Mouse (Mus musculus): ENCODE data around the gene Zfp112. TPM values are rescaled to one million over a fixed set of nuclear protein-coding genes. Genes with fewer than 3 reads are reported as not detected.

Zfp112 gene
- polyA plus RNA-seq, 1 experiment: 2.8 TPM

DNA sequence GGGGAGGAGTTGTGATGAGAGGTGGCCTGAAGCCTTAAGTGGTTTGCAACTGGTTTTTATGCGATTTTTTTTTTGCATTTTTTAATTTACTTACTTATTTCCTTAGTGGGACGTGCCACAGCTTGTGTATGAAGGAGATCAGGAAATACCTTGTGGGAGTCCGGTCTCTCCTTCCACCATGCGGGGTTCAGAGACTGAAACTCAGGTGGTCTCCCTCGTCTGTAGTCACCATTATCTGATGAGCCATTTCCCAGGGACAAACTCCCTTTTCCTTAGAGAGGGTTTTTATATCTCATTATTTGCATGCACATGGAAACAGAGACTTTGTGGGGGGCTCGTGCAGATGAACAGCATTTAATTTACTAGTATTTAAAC, 63.2 kb downstream of the Zfp112 start:
- peak overlapping the region; percentile 53 for H3K4me3 ChIP-seq (ENCODE audit: insufficient read depth, low read length)
- TF ChIP-seq POLR2A (IDR thresholded peaks at IDR 0.05; ENCODE audit: low read depth, low read length): no peak
- TF ChIP-seq CTCF (IDR thresholded peaks at IDR 0.05; ENCODE audit: borderline replicate concordance, insufficient read depth, low read length): no peak
- H3K27ac ChIP-seq (ENCODE audit: insufficient read depth, low read length): no peak overlapping the region
- H3K4me1 ChIP-seq (ENCODE audit: control insufficient read depth, insufficient read depth, low read length): no peaks in the 10 kb centered on the region

Other genes with a start within 250 kb of the Zfp112 start
- not detected in 2 replicates for gene Vmn1r177, start 245.9 kb upstream of the Zfp112 start, polyA plus RNA-seq (2011; ENCODE audit: insufficient read length, low read depth, missing spikeins)
- not detected in 2 replicates for gene Vmn1r178, start 220.3 kb upstream of the Zfp112 start, polyA plus RNA-seq (2011; ENCODE audit: insufficient read length, low read depth, missing spikeins)
- not detected in 2 replicates for gene Vmn1r179, start 185.3 kb upstream of the Zfp112 start, polyA plus RNA-seq (2011; ENCODE audit: insufficient read length, low read depth, missing spikeins)
- gene Vmn1r180, start 161.7 kb upstream of the Zfp112 start, polyA plus RNA-seq (2011; ENCODE audit: insufficient read length, low read depth, missing spikeins): not detected in 2 replicates
- not detected in 2 replicates for gene Vmn1r181, start 137.7 kb upstream of the Zfp112 start, polyA plus RNA-seq (2011; ENCODE audit: insufficient read length, low read depth, missing spikeins)
- not detected in 2 replicates for gene V1rd19, start 110.6 kb upstream of the Zfp112 start, polyA plus RNA-seq (2011; ENCODE audit: insufficient read length, low read depth, missing spikeins)
- gene Vmn1r183, start 59.1 kb upstream of the Zfp112 start, polyA plus RNA-seq (2011; ENCODE audit: insufficient read length, low read depth, missing spikeins): not detected in 2 replicates
- gene Zfp180, start 30.4 kb upstream of the Zfp112 start, polyA plus RNA-seq (2011; ENCODE audit: insufficient read length, low read depth, missing spikeins): 14.5 and 16.5 TPM in 2 replicates
- 5.8 and 6.0 TPM in 2 replicates for gene Zfp235, start 21.9 kb downstream of the Zfp112 start, polyA plus RNA-seq (2011; ENCODE audit: insufficient read length, low read depth, missing spikeins)
- 1.0 and 2.5 TPM in 2 replicates for gene Zfp114, start 62.7 kb downstream of the Zfp112 start, polyA plus RNA-seq (2011; ENCODE audit: insufficient read length, low read depth, missing spikeins)
- 12.4 and 14.0 TPM in 2 replicates for gene Zfp111, start 99.1 kb downstream of the Zfp112 start, polyA plus RNA-seq (2011; ENCODE audit: insufficient read length, low read depth, missing spikeins)
- gene Zfp109, start 125.2 kb downstream of the Zfp112 start, polyA plus RNA-seq (2011; ENCODE audit: insufficient read length, low read depth, missing spikeins): 3.6 and 3.7 TPM in 2 replicates
- gene Zfp108, start 142.5 kb downstream of the Zfp112 start, polyA plus RNA-seq (2011; ENCODE audit: insufficient read length, low read depth, missing spikeins): 2.8 and 3.0 TPM in 2 replicates
- 6.5 and 13.4 TPM in 2 replicates for gene Zfp93, start 158.1 kb downstream of the Zfp112 start, polyA plus RNA-seq (2011; ENCODE audit: insufficient read length, low read depth, missing spikeins)
- 11.7 and 14.8 TPM in 2 replicates for gene Zfp61, start 188.9 kb downstream of the Zfp112 start, polyA plus RNA-seq (2011; ENCODE audit: insufficient read length, low read depth, missing spikeins)
- gene Zfp94, start 204.4 kb downstream of the Zfp112 start, polyA plus RNA-seq (2011; ENCODE audit: insufficient read length, low read depth, missing spikeins): 3.8 and 4.4 TPM in 2 replicates
- not detected in 2 replicates for gene Tescl, start 221.6 kb downstream of the Zfp112 start, polyA plus RNA-seq (2011; ENCODE audit: insufficient read length, low read depth, missing spikeins)
- gene Lypd5, start 236.9 kb downstream of the Zfp112 start, polyA plus RNA-seq (2011; ENCODE audit: insufficient read length, low read depth, missing spikeins): not detected in 2 replicates